Mouse (Mus musculus) limb, embryonic 10.5 days (tissue): ENCODE results near the gene Gm7879. TPM values are rescaled to one million over a fixed set of nuclear protein-coding genes. Genes with fewer than 3 reads are reported as not detected.

Experiments used
- polyA plus RNA-seq: library from polyadenylated mRNA; unstranded; fragments of >200 nt; fragmentation: Nextera tagmentation; extraction: Ambion mirVana; gene quantifications from 2 replicates; pipeline ENCODE4 v1.2.1, GENCODE M21; 2016

The Gm7879 gene
- polyA plus RNA-seq, 1 experiment from 2014 or later: 2.2 TPM

Other genes with a start within 250 kb of the Gm7879 start
- 0.05 and 0.21 TPM in 2 replicates for gene Bst1, start 94.3 kb upstream of the Gm7879 start, polyA plus RNA-seq
- gene Fbxl5, start 91.5 kb upstream of the Gm7879 start, polyA plus RNA-seq: 47.3 and 51.9 TPM in 2 replicates
- gene Cd38, start 44.6 kb upstream of the Gm7879 start, polyA plus RNA-seq: 8.6 and 10.7 TPM in 2 replicates
- gene Fgfbp1, start 68.6 kb downstream of the Gm7879 start, polyA plus RNA-seq: 0.55 and 1.5 TPM in 2 replicates
- gene Prom1, start 188.9 kb downstream of the Gm7879 start, polyA plus RNA-seq: 94.6 and 120 TPM in 2 replicates